Mouse (Mus musculus) G1E (cell line): ENCODE data around the gene Gm9747. TPM values are rescaled to one million over a fixed set of nuclear protein-coding genes. Genes with fewer than 3 reads are reported as not detected.

ENCODE experiments used
- ATAC-seq: 2 replicates; pipeline ENCODE4 v1.8.0; 2016; ENCODE audit warnings: mild to moderate bottlenecking; ENCODE audit not compliant: insufficient number of reproducible peaks, poor library complexity, low FRiP score, severe bottlenecking; ENCODE audit errors: extremely low read depth
- DNase-seq: peaks from one replicate; pipeline ENCODE4 v3.0.0; 2012; ENCODE audit warnings: low spot score
- H3K27me3 ChIP-seq: 2 replicates; pipeline ENCODE4 v1.6.1; 2012; ENCODE audit warnings: mild to moderate bottlenecking, low read length, inconsistent platforms; ENCODE audit not compliant: insufficient read depth
- H3K36me3 ChIP-seq: replicated peaks from 2 replicates; pipeline ENCODE3; 2012; ENCODE audit warnings: mild to moderate bottlenecking, inconsistent platforms
- H3K4me1 ChIP-seq: 2 replicates; pipeline ENCODE4 v1.6.1; 2012; ENCODE audit warnings: low read depth, low read length, inconsistent platforms, mixed read lengths; ENCODE audit not compliant: insufficient read depth
- H3K4me3 ChIP-seq: 2 replicates; pipeline ENCODE4 v1.5.1; 2012; ENCODE audit warnings: low read depth, mild to moderate bottlenecking, inconsistent platforms, low read length, moderate library complexity, mixed read lengths
- H3K9me3 ChIP-seq: replicated peaks from 2 replicates; pipeline ENCODE4 v1.6.1; 2012; ENCODE audit warnings: inconsistent platforms
- CTCF ChIP-seq: IDR thresholded peaks from 2 replicates; pipeline ENCODE4 v1.5.1; 2012; ENCODE audit warnings: low read depth, low read length, inconsistent platforms, mixed read lengths
- GATA1 ChIP-seq: IDR thresholded peaks from 2 replicates; pipeline ENCODE4 v1.6.1; 2012; ENCODE audit warnings: borderline replicate concordance, low read length, inconsistent platforms, mixed read lengths
- GATA2 ChIP-seq: IDR thresholded peaks from 2 replicates; pipeline ENCODE4 v1.6.1; 2012; ENCODE audit warnings: low read depth, low read length, inconsistent platforms, borderline replicate concordance
- POLR2AphosphoS5 ChIP-seq: IDR thresholded peaks from 2 replicates; pipeline ENCODE4 v1.6.1; 2012; ENCODE audit warnings: low read depth, low read length, inconsistent platforms; ENCODE audit not compliant: insufficient replicate concordance
- TAL1 ChIP-seq: conservative IDR thresholded peaks from 2 replicates; pipeline ENCODE4 v1.6.1; 2012; ENCODE audit warnings: low read depth, low read length, inconsistent platforms, mixed read lengths
- polyA plus RNA-seq: library from polyadenylated mRNA; stranded (reverse); fragments of >175 nt; gene quantifications from 2 replicates; pipeline ENCODE4 v1.2.3, GENCODE M21; 2012
- total RNA-seq, 2 experiments: library from RNA; stranded (forward) in 1 of 2; stranded (reverse) in 1 of 2; fragments of 200-1000 nt in 1 of 2; fragments of >200 nt in 1 of 2; fragmentation: Nextera tagmentation in 1 of 2; gene quantifications; 2 replicates each; pipeline ENCODE4 v1.2.3; 2014 to 2017

Gene Gm9747
- total and polyA plus RNA-seq, 3 experiments = 0.11 TPM; not detected in 2

- TF ChIP-seq TAL1 (no peak), GATA2 (no peak), POLR2AphosphoS5 (no peak), CTCF (no peak), GATA1 (no peak)
- no peaks in the 10 kb centered on the region for H3K36me3 ChIP-seq
- no peak overlapping the region for H3K4me3 ChIP-seq
- no peaks in the 10 kb centered on the region for H3K9me3 ChIP-seq
- no peak for ATAC-seq
- no peak for DNase-seq
- H3K4me1 ChIP-seq = no peaks in the 10 kb centered on the region
- no peaks in the 10 kb centered on the region for H3K27me3 ChIP-seq
These were observed 25.4 kb upstream of the Gm9747 start for GRCm38 (mm10) chr1:82207511-82207910.

- H3K9me3 ChIP-seq = no peaks in the 10 kb centered on the region
- no peaks in the 10 kb centered on the region for H3K4me1 ChIP-seq
- DNase-seq = no peak
- no peak overlapping the region for H3K4me3 ChIP-seq
- ATAC-seq = no peak
- H3K36me3 ChIP-seq = no peaks in the 10 kb centered on the region
- no peaks in the 10 kb centered on the region for H3K27me3 ChIP-seq
- no peak for TF ChIP-seq GATA2
- TF ChIP-seq GATA1 = no peak
These were observed 12.1 kb upstream of the Gm9747 start for GRCm38 (mm10) chr1:82220673-82221396.

GRCm38 (mm10) chr1:82221462-82221861 is 11.4 kb upstream of the Gm9747 start:
- Histone ChIP-seq H3K27me3 (no peaks in the 10 kb centered on the region), H3K4me1 (no peaks in the 10 kb centered on the region), H3K9me3 (no peaks in the 10 kb centered on the region), H3K36me3 (no peaks in the 10 kb centered on the region), H3K4me3 (no peak overlapping the region)
- DNase-seq (no peak), ATAC-seq (no peak)
- TF ChIP-seq TAL1 (no peak), POLR2AphosphoS5 (no peak), GATA1 (no peak), CTCF (no peak), GATA2 (no peak)

- Histone ChIP-seq H3K36me3 (no peaks in the 10 kb centered on the region), H3K9me3 (no peaks in the 10 kb centered on the region), H3K27me3 (no peaks in the 10 kb centered on the region), H3K4me1 (no peaks in the 10 kb centered on the region), H3K4me3 (no peak overlapping the region)
- DNase-seq (no peak), ATAC-seq (no peak)
- TF ChIP-seq GATA1 (no peak), TAL1 (no peak), GATA2 (no peak), POLR2AphosphoS5 (no peak)
These were observed 9.7 kb upstream of the Gm9747 start for GRCm38 (mm10) chr1:82223042-82223795.

- H3K4me3 ChIP-seq = no peak overlapping the region
- ATAC-seq (no peak), DNase-seq (no peak)
- no peaks in the 10 kb centered on the region for H3K27me3 ChIP-seq
- no peaks in the 10 kb centered on the region for H3K36me3 ChIP-seq
- TF ChIP-seq GATA2 = no peak
- no peaks in the 10 kb centered on the region for H3K4me1 ChIP-seq
- H3K9me3 ChIP-seq = no peaks in the 10 kb centered on the region
These were observed 4.1 kb upstream of the Gm9747 start for GRCm38 (mm10) chr1:82228841-82229240.

GRCm38 (mm10) chr1:82234616-82235015 is 1.7 kb downstream of the Gm9747 start:
- no peaks in the 10 kb centered on the region for H3K36me3 ChIP-seq
- no peaks in the 10 kb centered on the region for H3K27me3 ChIP-seq
- ATAC-seq = no peak
- no peak for TF ChIP-seq GATA1
- no peak for TF ChIP-seq POLR2AphosphoS5
- no peak for TF ChIP-seq TAL1
- TF ChIP-seq CTCF = no peak
- no peak for TF ChIP-seq GATA2
- no peak for DNase-seq
- no peak overlapping the region for H3K4me3 ChIP-seq
- no peaks in the 10 kb centered on the region for H3K4me1 ChIP-seq
- H3K9me3 ChIP-seq = no peaks in the 10 kb centered on the region

- Histone ChIP-seq H3K27me3 (no peaks in the 10 kb centered on the region), H3K4me3 (no peak overlapping the region), H3K36me3 (no peaks in the 10 kb centered on the region), H3K4me1 (no peaks in the 10 kb centered on the region), H3K9me3 (no peaks in the 10 kb centered on the region)
- DNase-seq (no peak), ATAC-seq (no peak)
- TF ChIP-seq GATA2 = no peak
- no peak for TF ChIP-seq GATA1
- no peak for TF ChIP-seq POLR2AphosphoS5
- TF ChIP-seq CTCF = no peak
These were observed 2.7 kb downstream of the Gm9747 start for GRCm38 (mm10) chr1:82235455-82236104.
